Mouse (Mus musculus) embryonic facial prominence, embryonic 11.5 days (tissue): Measurements from ENCODE around the gene Atg4c. TPM values are rescaled to one million over a fixed set of nuclear protein-coding genes. Genes with fewer than 3 reads are reported as not detected.

Experiments
- ATAC-seq: fragments of 200-750 bp; cut with Nextera tagmentation; replicated peaks from 2 replicates; pipeline ENCODE4 v1.8.0; 2017; ENCODE audit warnings: low read depth; ENCODE audit not compliant: insufficient number of reproducible peaks, low FRiP score, low TSS enrichment
- DNase-seq: peaks from one replicate; pipeline ENCODE4 v3.0.0-alpha.2; 2015; ENCODE audit warnings: low spot score
- H3K27ac ChIP-seq: fragments of 300-500 bp; sonication (generic); replicated peaks from 2 replicates; pipeline ENCODE4 v1.5.1; 2014; ENCODE audit warnings: mild to moderate bottlenecking, low read depth, low read length, control low read depth
- H3K27me3 ChIP-seq: fragments of 300-500 bp; sonication (generic); 2 replicates; pipeline ENCODE4 v1.6.1; 2014; ENCODE audit warnings: mild to moderate bottlenecking, low read length, moderate library complexity, mixed read lengths; ENCODE audit not compliant: control insufficient read depth, insufficient read depth
- H3K36me3 ChIP-seq: fragments of 300-500 bp; sonication (generic); replicated peaks from 2 replicates; pipeline ENCODE4 v1.6.1; 2014; ENCODE audit warnings: low read depth, mild to moderate bottlenecking, low read length, moderate library complexity, mixed read lengths; ENCODE audit not compliant: control insufficient read depth, insufficient read depth
- H3K4me1 ChIP-seq: fragments of 300-500 bp; sonication (generic); 2 replicates; pipeline ENCODE4 v1.6.1; 2014; ENCODE audit warnings: low read length, mixed read lengths; ENCODE audit not compliant: control insufficient read depth, insufficient read depth
- H3K4me2 ChIP-seq: fragments of 300-500 bp; sonication (generic); 2 replicates; pipeline ENCODE4 v1.6.1; 2014; ENCODE audit warnings: low read depth, mild to moderate bottlenecking, control low read depth, low read length, moderate library complexity
- H3K4me3 ChIP-seq: fragments of 300-500 bp; sonication (generic); 2 replicates; pipeline ENCODE4 v1.5.1; 2014; ENCODE audit warnings: low read depth, low read length, control low read depth
- H3K9ac ChIP-seq: fragments of 300-500 bp; sonication (generic); replicated peaks from 2 replicates; pipeline ENCODE4 v1.6.1; 2014; ENCODE audit warnings: mild to moderate bottlenecking, control low read depth, low read length
- H3K9me3 ChIP-seq: fragments of 300-500 bp; sonication (generic); replicated peaks from 2 replicates; pipeline ENCODE4 v1.6.1; 2016; ENCODE audit warnings: mild to moderate bottlenecking, low read length, inconsistent platforms, mixed read lengths; ENCODE audit not compliant: control insufficient read depth
- WGBS: fragments of 180-500 bp; shearing (Covaris S2); extraction: QIAGEN DNeasy Blood & Tissue Kit; methylation state at CpG from one replicate; pipeline ENCODE4 v1.1.7; 2014; 5-methylcytosine and 5-hydroxymethylcytosine counted together
- polyA plus RNA-seq: library from polyadenylated mRNA; unstranded; fragments of >200 nt; fragmentation: Nextera tagmentation; extraction: Ambion mirVana; gene quantifications from 2 replicates; pipeline ENCODE4 v1.2.1, GENCODE M21; 2014

The Atg4c gene
- polyA plus RNA-seq, 1 experiment from 2014 or later = 17.7 TPM

- H3K9me3 ChIP-seq = no peaks in the 10 kb centered on the region
- WGBS = 54% methylated on average over 9 of the region's 9 CpGs
- no peak overlapping the region for H3K9ac ChIP-seq
- H3K27me3 ChIP-seq = no peaks in the 10 kb centered on the region
- H3K27ac ChIP-seq = no peak overlapping the region
- no peak overlapping the region for H3K4me3 ChIP-seq
- DNase-seq = no peak
- no peak overlapping the region for H3K4me2 ChIP-seq
- ATAC-seq = no peak
- H3K4me1 ChIP-seq = no peaks in the 10 kb centered on the region
- H3K36me3 ChIP-seq = no peaks in the 10 kb centered on the region
Measured at GRCm38 (mm10) chr4:99163001-99163400, 30.7 kb upstream of the Atg4c start.

GRCm38 (mm10) chr4:99163547-99163946 is 30.2 kb upstream of the Atg4c start:
- H3K27ac ChIP-seq = no peak overlapping the region
- DNase-seq (peak; percentile 15), ATAC-seq (no peak; the same call in 1 of the 2 replicates)
- H3K9ac ChIP-seq = no peak overlapping the region
- no peak overlapping the region for H3K4me3 ChIP-seq
- no peaks in the 10 kb centered on the region for H3K9me3 ChIP-seq
- H3K4me2 ChIP-seq = no peak overlapping the region
- no peaks in the 10 kb centered on the region for H3K36me3 ChIP-seq
- no peaks in the 10 kb centered on the region for H3K27me3 ChIP-seq
- 15% methylated on average over 4 of the region's 4 CpGs for WGBS
- no peaks in the 10 kb centered on the region for H3K4me1 ChIP-seq

- H3K27me3 ChIP-seq = no peaks in the 10 kb centered on the region
- no peak for ATAC-seq
- 96% methylated on average over 5 of the region's 5 CpGs for WGBS
- no peak overlapping the region for H3K4me3 ChIP-seq
- H3K36me3 ChIP-seq = no peaks in the 10 kb centered on the region
- DNase-seq = no peak
- H3K27ac ChIP-seq = no peak overlapping the region
- H3K9ac ChIP-seq = no peak overlapping the region
- no peak overlapping the region for H3K4me2 ChIP-seq
- no peaks in the 10 kb centered on the region for H3K9me3 ChIP-seq
- no peaks in the 10 kb centered on the region for H3K4me1 ChIP-seq
Measured at GRCm38 (mm10) chr4:99168869-99169268, 24.9 kb upstream of the Atg4c start.

GRCm38 (mm10) chr4:99174265-99174664 is 19.5 kb upstream of the Atg4c start:
- ATAC-seq (no peak), DNase-seq (no peak)
- Histone ChIP-seq H3K36me3 (no peaks in the 10 kb centered on the region), H3K4me1 (no peaks in the 10 kb centered on the region), H3K9me3 (no peaks in the 10 kb centered on the region), H3K9ac (no peak overlapping the region), H3K4me3 (no peak overlapping the region), H3K27me3 (no peaks in the 10 kb centered on the region), H3K27ac (no peak overlapping the region), H3K4me2 (no peak overlapping the region)
- 84% methylated on average over 7 of the region's 7 CpGs for WGBS

GRCm38 (mm10) chr4:99176841-99177240 is 16.9 kb upstream of the Atg4c start:
- H3K4me2 ChIP-seq = no peak overlapping the region
- DNase-seq (no peak), ATAC-seq (no peak)
- no peak overlapping the region for H3K4me3 ChIP-seq
- no peaks in the 10 kb centered on the region for H3K27me3 ChIP-seq
- no peaks in the 10 kb centered on the region for H3K4me1 ChIP-seq
- H3K9me3 ChIP-seq = no peaks in the 10 kb centered on the region
- H3K9ac ChIP-seq = no peak overlapping the region
- H3K36me3 ChIP-seq = no peaks in the 10 kb centered on the region
- no peak overlapping the region for H3K27ac ChIP-seq
- 47% methylated on average over 7 of the region's 7 CpGs for WGBS

- Histone ChIP-seq H3K9ac (no peak overlapping the region), H3K4me3 (no peak overlapping the region), H3K36me3 (no peaks in the 10 kb centered on the region), H3K9me3 (no peaks in the 10 kb centered on the region), H3K4me1 (no peaks in the 10 kb centered on the region), H3K27me3 (no peaks in the 10 kb centered on the region), H3K27ac (no peak overlapping the region), H3K4me2 (no peak overlapping the region)
- DNase-seq (no peak), ATAC-seq (no peak)
- 81% methylated on average over 4 of the region's 4 CpGs for WGBS
Measured at GRCm38 (mm10) chr4:99177255-99177654, 16.5 kb upstream of the Atg4c start.

- Histone ChIP-seq H3K27me3 (no peaks in the 10 kb centered on the region), H3K4me3 (no peak overlapping the region), H3K9me3 (no peaks in the 10 kb centered on the region), H3K36me3 (no peaks in the 10 kb centered on the region), H3K4me2 (no peak overlapping the region), H3K9ac (no peak overlapping the region), H3K27ac (no peak overlapping the region), H3K4me1 (no peaks in the 10 kb centered on the region)
- no peak for DNase-seq
- ATAC-seq = no peak
- 67% methylated on average over 5 of the region's 5 CpGs for WGBS
Measured at GRCm38 (mm10) chr4:99178851-99179250, 14.9 kb upstream of the Atg4c start.

- no peak for ATAC-seq
- H3K9ac ChIP-seq = no peak overlapping the region
- no peak overlapping the region for H3K4me3 ChIP-seq
Measured at GRCm38 (mm10) chr4:99179446-99180120, 14.2 kb upstream of the Atg4c start.

More at GRCm38 (mm10) chr4:99179446-99180120, 14.2 kb upstream of the Atg4c start:
- 51% methylated on average over 21 of the region's 21 CpGs for WGBS
- DNase-seq = peak; percentile 36
- no peaks in the 10 kb centered on the region for H3K4me1 ChIP-seq
- no peaks in the 10 kb centered on the region for H3K27me3 ChIP-seq
- no peaks in the 10 kb centered on the region for H3K9me3 ChIP-seq
- no peak overlapping the region for H3K27ac ChIP-seq
- H3K4me2 ChIP-seq = no peak overlapping the region
- H3K36me3 ChIP-seq = no peaks in the 10 kb centered on the region
